Mouse (Mus musculus): Measurements from ENCODE around the gene Errfi1.
A peak's percentile ranks its signal among the peaks of the same experiment; 100 is the strongest.
"Not testable (repeated sequence)": the region's sequence is repeated elsewhere in the genome, so short reads cannot be mapped to it uniquely, and the experiment has no call there.

Gene Errfi1

GRCm38 (mm10) chr4:150850893-150851292 is 2.8 kb upstream of the Errfi1 start:
- DNase-seq: no peak

DNA sequence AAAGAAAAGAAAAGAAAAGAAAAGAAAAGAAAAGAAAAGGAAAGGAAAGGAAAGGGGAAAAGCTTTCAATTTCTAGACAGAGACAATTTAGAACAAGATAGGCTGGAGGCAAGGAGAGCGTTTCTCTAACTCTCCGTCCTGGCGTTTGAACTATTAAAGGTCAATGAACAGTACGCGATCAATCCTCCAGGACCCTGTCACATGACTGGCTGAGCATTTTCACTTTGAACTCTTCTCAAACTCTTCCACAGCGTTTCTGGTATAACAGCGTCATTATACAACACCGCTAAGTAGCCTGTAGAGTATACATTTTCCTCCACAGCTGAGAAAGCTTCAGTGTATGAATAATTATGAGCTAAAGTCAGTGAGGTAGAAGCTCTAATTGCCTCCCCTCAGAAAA is 1.7 kb upstream of the Errfi1 start:
- no peak for DNase-seq

GRCm38 (mm10) chr4:150852479-150852878 is 1.2 kb upstream of the Errfi1 start:
- DNase-seq: no peak

GRCm38 (mm10) chr4:150854839-150855246 is 1.1 kb downstream of the Errfi1 start:
- peak; percentile 96 for DNase-seq

DNA sequence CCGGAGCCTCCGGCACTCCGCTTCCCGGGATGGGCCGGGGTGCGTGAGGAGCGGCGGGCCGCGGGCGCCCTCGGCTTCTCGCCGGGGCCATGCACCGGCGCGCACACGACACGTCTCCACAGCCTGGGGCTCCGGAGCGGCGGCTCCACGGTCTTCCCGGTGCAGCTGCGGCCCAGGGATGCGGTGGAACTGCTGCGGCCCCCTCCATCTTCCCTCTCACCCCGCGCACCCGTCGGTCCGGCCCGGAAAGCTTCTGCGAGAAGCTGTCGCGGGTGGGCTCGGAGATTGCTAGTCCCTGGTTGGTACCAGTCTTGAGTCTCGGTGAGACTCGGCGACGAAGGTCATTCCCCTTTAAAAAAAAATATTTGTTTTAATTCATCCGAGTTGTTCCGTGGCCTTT is 1.6 kb downstream of the Errfi1 start:
- no peak for DNase-seq

- DNase-seq: no peak
Measured at GRCm38 (mm10) chr4:150860526-150860925, 6.8 kb downstream of the Errfi1 start.

DNA sequence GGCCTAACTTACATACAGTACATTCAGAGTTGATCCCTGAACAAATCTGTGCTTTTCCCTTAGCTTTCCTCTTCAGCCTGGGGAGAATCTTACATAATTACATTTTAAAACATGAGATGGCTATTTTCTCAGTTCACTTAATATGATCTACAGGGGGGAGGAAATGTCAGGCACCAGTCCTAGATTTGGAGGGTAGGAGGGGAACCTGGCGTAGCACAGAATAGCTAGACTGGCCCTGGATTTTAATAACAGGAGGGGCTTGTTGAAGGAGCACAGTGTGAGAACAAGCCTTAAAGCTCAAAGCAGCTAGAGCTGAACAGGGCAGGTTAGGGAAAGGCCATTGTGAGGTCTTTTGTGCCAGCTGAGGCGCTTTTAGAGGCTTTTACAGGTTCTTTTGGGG is 7.4 kb downstream of the Errfi1 start:
- no peak for DNase-seq

- DNase-seq: no peak
Measured at GRCm38 (mm10) chr4:150862626-150863375, 9.1 kb downstream of the Errfi1 start.

DNA sequence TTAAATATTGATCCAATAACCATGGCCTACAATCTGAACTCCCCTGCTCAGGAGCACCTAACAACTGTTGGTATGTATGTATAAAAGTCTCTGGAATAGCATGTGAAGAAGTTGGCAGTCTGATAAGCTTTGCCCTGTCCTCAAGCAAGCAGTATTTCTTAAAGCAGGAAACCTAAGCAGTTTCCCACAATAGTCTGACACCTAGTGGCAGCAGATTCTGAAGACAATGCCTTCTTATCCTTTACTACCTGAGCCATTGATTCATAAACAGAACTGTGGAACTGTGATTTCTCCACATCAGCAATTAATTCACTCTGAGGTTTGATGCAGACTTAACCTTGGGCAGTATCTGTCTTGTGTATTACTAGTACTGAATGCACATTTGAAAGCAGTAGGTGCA is 11.7 kb downstream of the Errfi1 start:
- DNase-seq: no peak

- no peak for DNase-seq
Measured at GRCm38 (mm10) chr4:150866069-150866468, 12.3 kb downstream of the Errfi1 start.

GRCm38 (mm10) chr4:150866494-150866893 is 12.8 kb downstream of the Errfi1 start:
- no peak for DNase-seq

- no peak for DNase-seq
Measured at GRCm38 (mm10) chr4:150868161-150868560, 14.4 kb downstream of the Errfi1 start.

GRCm38 (mm10) chr4:150868859-150869258 is 15.1 kb downstream of the Errfi1 start:
- DNase-seq: no peak

DNA sequence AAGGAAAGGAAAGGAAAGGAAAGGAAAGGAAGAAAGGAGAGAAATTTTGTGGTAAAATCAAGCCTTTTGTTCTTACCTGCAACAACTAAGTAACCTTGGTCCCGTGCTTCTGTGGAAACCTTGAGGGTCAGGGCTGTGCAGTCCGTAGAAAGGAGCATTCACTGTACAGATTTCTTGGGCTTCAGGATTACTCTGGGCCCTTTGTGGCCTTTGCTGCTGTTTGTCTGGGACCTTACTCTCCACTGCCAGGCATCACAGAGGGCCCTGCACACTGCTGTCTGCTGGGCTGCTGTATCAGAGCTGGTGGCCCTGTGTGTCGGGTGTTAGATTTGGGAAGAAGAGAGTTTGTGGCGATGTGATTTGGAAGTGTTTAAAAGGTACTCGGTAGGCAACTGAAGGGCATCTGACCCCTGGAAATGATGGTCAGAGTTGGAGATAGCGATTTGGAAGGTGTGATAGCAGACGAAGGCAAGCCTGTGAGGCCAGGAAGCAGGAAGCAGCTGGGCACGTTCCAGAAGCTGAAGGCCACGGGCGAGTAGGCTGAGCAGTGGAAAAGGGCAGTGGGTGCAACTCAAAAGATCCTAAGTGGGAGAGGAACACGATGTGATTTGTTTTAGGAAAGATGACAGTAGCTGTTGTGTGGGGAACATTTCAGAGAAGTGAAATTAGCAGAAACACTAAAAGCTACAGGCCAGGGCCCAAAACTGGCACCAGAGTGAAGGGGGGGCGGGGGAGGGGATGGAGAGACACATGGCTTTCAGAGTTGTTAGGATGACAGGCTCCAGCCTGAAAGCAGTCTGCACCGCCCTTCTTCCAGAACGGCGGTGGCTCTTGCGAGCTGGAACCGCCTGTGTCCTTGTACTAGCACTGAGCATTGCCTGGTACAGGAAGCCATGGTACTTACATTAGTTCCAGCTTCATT is 15.8 kb downstream of the Errfi1 start:
- no peak for DNase-seq

DNA sequence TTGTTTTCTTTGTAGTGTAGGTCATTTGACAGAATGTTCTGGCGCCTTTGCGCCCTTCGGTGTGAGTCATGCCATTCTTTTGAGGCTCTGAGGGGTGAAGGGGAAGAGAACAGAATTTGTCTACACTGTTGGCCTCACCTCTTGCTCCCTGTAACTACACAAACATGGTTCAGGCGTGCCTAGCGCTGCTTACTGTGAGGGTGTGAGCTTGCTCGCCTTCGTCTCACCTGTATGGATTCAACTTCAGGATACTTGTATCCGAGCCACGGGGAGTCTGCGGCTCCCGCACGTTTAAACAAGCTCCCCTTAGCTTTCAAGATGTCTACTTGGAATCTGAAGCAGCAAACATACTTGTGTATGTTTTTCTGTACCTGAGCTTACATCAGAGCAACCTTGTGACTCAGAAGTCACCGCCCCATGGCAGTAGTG is 17.3 kb downstream of the Errfi1 start:
- no peak for DNase-seq

DNA sequence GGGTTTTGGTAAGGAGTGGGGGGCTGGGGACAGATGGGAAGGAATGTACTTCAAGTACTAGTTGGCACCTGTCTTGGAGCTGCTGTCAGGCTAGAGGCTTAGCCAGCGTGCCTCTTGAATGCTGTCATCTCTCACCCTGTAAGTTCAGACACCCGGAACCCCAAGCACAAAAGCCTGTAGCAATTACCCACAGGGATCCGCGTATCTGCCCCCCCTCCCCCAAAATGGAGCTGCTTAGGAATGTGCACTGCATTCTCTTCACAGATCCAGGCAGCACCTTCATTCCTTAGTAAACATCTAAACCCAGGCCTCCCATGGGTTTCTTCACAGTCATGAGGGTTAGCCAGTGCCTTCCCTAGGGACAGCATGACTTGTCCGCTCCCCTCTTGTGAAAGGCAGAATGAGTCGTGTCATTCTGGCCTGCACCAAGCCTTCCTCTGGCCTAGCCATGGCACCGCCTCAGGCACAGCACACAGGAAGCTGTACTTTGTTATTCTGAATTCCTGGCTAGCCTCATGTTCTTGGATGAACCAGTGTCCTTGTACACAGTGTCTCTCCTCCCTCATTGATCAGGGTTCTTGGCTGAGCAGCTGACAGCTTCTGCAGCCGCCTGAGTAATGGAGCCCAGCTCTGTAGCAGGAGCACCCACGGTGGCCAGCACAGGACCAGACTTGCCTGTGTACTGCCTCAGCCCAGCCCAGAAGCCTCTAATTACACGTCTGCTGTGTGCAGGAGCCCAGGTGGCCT is 17.8 kb downstream of the Errfi1 start:
- no peak for DNase-seq

- no peak for DNase-seq
Measured at GRCm38 (mm10) chr4:150872139-150872651, 18.5 kb downstream of the Errfi1 start.

DNA sequence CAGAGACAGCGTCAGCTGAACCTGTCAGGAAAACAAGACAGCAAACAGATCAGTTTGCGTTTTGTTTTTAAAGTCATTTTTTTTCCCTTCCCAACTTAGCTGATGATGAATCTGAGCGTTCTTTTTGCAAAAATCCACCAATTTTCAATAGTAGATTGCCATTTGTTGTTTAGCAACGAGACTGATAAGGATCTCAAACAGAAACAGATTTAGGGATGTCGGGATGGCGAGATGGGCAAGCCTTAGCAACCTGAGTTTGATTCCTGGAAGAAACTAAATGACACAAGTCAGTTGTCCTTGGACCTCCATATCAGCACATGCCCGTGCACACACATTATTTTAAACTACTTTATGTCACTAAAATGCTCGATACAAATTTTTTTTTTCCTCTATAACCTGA is 19.0 kb downstream of the Errfi1 start:
- no peak for DNase-seq

- DNase-seq: not testable (repeated sequence)
Measured at GRCm38 (mm10) chr4:150874416-150874815, 20.7 kb downstream of the Errfi1 start.

DNA sequence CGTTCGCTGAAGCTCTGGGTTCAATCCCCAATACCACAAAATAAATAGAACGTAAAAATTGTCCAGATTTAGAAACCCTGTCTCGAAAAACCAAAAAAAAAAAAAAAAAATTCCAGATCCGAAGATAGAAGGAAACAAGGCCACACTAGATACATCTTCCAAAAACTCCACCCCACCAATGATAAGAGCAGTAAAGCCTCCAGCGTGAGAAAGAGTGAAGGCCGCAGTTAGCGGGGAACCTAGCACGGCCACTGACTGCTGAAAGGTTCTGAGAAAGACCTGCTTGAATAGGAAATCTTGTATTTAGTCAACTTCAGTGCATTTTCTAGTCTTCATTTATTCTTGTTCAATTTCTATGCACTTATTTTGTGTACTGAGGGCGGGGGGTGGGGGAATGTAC is 21.7 kb downstream of the Errfi1 start:
- DNase-seq: no peak

- DNase-seq: no peak
Measured at GRCm38 (mm10) chr4:150879631-150880030, 25.9 kb downstream of the Errfi1 start.

- no peak for DNase-seq
Measured at GRCm38 (mm10) chr4:150880364-150880763, 26.6 kb downstream of the Errfi1 start.

DNA sequence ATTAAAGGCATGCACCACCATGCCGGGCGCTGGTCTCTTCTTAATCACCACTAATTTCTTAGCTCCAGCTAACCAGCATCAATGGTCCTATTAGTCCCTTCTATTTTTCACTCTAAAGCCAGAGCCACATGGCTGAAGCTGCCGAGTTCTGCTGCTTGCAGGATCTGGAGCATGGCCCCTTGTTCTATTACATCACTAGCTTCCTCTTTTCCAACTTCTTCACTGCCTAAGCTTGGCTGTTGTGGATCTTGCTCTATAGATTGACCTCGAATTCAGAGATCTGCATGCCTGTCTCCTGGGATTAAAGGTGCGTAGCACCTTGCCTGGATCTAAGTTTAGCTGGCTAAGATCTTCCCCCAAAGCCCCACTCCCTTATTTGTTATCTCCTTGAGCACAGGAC is 28.9 kb downstream of the Errfi1 start:
- no peak for DNase-seq

Measured in cerebellum, adult 8-10 months (tissue).